Mouse (Mus musculus) small intestine, adult 2 months (tissue): ENCODE results near the gene Nlgn2.
A peak's percentile ranks its signal among the peaks of the same experiment; 100 is the strongest.

Experiments used
- CTCF ChIP-seq: fragments of 200-500 bp; IDR thresholded peaks from 2 replicates; pipeline ENCODE4 v1.5.1; 2012; ENCODE audit warnings: low read depth, mild to moderate bottlenecking, control low read depth, inconsistent platforms, low read length, moderate library complexity, mixed read lengths; ENCODE audit not compliant: insufficient replicate concordance, insufficient read length; ENCODE audit errors: extremely low read depth
- POLR2A ChIP-seq: fragments of 200-500 bp; IDR thresholded peaks from 2 replicates; pipeline ENCODE4 v1.6.1; 2012; ENCODE audit warnings: low read depth, mild to moderate bottlenecking, control low read depth, inconsistent platforms, low read length, moderate library complexity

DNA sequence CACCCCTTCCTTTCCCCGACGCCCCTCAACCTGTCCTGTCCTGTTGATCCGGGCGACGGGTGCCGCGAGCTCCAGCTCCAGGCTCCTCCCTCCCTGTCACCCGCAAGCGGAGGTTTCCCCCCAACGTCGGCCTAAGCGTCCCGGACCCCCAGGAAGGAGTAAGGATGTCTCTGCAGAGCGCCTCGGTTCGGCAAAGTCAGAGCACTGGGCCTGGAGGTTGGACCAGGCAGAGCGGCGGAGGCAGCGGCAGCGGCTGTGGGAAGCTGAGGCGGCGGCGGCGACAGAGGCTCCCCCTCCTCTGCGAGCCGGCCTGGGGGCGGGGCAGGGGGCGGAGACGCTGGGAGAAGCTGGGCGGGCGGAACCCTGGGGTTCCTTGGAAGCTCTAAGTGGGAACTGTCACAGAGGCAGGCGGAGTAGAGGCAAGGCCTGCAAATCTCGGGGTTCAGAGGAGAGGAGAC is 34.9 kb downstream of the Nlgn2 start:
- no peak for TF ChIP-seq CTCF
- TF ChIP-seq POLR2A: peak; percentile 84
